Mouse (Mus musculus) adrenal gland, postnatal 14 days (tissue): ENCODE data around the gene Olfr1309. TPM values are rescaled to one million over a fixed set of nuclear protein-coding genes. Genes with fewer than 3 reads are reported as not detected.
"Not testable (repeated sequence)": the region's sequence is repeated elsewhere in the genome, so short reads cannot be mapped to it uniquely, and the experiment has no call there.

Source experiments
- DNase-seq: peaks from one replicate; pipeline ENCODE4 v3.0.0; 2021; ENCODE audit warnings: mixed read lengths
- long read RNA-seq, 2 experiments: library from polyadenylated mRNA; stranded (forward); transcript quantifications; one replicate each; pipeline ENCODE4 v2.0.0; 2021
- total RNA-seq: library from RNA; stranded (reverse); gene quantifications from 2 replicates; pipeline ENCODE4 v1.2.3, GENCODE M21; 2021

The Olfr1309 gene
- total RNA-seq = not detected in 2 replicates
- long read RNA-seq, experiment 1 = 0 reads
- long read RNA-seq, experiment 2 = 0 reads

DNA sequence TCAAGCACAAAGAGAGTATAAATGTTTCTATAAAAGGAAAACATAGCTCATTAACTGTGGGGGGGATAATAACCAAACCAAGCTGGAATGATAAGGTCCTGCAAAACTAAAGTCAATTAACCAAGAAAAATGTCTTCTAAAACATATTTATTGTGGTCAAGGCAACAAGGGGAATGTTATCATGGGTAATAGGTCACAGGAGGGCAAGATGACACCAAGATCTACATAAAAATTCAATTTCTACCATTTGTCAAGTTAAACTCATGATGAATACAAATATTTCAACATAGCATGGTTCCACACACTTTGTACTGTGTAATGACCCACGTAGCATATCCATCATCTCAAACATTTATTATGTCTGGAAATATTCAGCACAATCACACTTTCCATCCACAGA is at the start of gene Olfr1309:
TSS of gene Olfr1309 (minus strand) at position 101 of the 400 bp plus-strand sequence.
- DNase-seq = no peak

DNA sequence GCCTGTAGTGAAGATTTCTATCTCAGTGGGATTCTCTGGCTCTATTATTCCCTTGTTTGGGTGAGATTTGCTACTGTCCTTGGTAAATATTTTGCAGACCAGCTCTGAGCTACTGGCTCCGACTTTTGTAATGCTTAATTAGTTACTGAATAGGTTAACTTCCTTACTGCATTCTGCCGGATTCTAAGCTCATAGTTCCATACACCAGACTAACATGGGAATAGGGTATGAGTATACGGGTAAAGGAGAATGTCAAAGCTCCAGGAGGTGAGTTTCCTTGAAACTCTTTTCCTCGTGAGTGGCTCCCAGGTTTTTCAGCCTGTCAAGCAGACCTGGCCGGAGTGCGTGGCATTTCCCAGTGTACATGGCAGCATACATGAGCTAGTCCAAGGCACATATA is 36.9 kb upstream of the Olfr1309 start:
- not testable (repeated sequence) for DNase-seq

DNA sequence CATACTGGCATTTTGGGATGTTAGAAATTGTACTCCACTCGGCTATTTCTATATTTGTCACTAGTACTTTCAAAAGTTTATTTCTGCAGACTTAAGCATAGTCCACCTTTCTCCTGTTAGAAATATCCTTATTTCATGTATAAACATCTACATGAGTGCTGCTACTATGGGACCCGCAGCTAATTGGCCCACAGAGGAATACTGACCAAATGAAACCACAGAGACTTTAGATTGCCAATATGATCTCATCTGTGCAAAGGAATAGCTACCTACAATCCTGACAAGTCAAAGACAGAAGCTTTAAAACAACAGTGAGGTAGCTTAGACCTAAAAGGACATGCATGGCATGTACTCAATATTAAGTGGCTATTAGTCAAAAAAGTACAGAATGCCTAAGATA is 34.2 kb upstream of the Olfr1309 start, which contains the start of gene Olfr1311:
TSS of gene Olfr1311 (minus strand) at position 101 of the 400 bp plus-strand sequence.
- DNase-seq = no peak

DNA sequence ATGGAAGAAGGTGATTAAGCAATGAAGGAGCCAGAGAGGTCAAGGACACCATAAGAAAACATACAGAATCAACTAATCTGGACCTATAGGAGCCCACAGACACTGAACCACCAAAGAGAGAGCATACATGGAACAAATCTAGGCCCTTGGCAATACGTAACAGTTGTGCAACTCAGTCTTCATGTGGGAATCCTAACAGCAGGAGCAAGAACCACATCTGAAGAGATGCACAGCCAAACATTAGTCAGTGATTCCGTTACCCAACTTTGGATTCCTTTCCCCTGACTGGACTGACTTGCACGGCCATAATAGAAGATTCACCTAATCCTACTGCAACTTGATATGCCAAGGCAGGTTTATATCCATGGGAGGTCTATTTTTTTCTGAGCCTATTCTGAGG is 24.8 kb upstream of the Olfr1309 start:
- DNase-seq = no peak

DNA sequence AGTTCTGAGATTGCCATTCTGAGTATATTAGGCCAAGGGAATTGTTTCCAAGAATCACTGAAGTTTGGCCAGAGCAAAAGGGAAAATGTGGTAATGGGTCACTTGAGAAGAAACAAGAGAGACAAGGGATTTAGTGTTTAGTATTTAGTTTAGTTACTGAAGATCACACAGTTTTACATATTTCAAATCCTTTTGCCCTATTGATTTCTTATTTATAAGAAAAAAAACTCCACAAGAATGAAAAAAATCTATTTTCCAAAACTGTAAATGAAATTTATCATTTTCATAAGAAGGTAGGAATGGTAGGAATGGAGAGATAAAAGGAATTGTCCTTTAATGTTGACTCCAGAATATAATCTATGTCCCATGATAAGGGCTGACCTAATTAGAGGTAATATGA is 22.5 kb upstream of the Olfr1309 start, which contains the start of gene Olfr1310:
TSS of gene Olfr1310 (minus strand) at position 101 of the 400 bp plus-strand sequence.
- no peak for DNase-seq

DNA sequence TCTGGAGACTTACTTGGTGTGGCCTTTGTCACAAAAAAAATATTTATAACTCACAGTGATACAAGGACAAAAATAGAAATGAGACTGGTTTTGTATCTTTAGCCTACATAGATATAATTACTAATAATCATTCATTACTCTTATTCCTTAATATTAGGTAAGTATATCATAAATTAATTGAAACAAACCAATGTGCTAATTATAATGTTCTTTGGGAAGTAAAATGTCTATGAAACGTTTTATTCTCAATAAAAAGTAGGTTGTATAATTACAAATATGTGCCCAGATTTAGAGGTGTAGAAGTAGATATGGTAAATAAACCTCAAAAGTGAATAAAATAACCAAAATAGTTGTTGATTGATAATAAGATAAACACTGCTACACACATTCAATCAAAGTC is 25.2 kb downstream of the Olfr1309 start, which contains the start of gene Olfr1308:
TSS of gene Olfr1308 (minus strand) at position 101 of the 400 bp plus-strand sequence.
- no peak for DNase-seq

DNA sequence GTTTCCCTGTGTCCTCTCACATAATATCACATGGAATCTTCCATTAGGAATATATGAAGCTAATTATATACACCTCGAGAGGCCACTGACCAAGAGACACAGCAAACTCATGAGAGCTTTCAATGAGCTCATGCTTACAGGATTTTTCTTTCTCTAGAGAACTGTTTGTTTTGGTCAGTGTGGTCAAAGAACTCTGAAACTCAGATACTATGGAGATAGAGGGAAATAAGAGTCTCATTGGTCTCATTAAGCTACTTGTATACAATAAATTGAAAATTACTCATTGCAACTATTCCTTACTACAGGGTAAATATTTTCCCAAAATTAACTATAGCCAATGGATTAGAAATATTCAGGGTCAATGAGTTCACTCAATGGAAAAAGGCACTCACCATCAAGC is 40.7 kb downstream of the Olfr1309 start, which contains the start of gene Olfr1307:
TSS of gene Olfr1307 (minus strand) at position 101 of the 400 bp plus-strand sequence.
- DNase-seq = no peak

Other genes starting within 250 kb of the Olfr1309 start
- gene Olfr1301, start 239.3 kb downstream of the Olfr1309 start, total RNA-seq = not detected in 2 replicates
- gene Olfr1302, start 212.9 kb downstream of the Olfr1309 start, total RNA-seq = not detected in 2 replicates
- gene Olfr1303, start 169.9 kb downstream of the Olfr1309 start, total RNA-seq = not detected in 2 replicates
- not detected in 2 replicates for gene Olfr1305, start 113.1 kb downstream of the Olfr1309 start, total RNA-seq
- gene Olfr1306, start 74.0 kb downstream of the Olfr1309 start, total RNA-seq = not detected in 2 replicates
- gene Olfr1307, start 40.8 kb downstream of the Olfr1309 start, total RNA-seq = 0.04 TPM in 1 of 2 replicates, not detected in the other
- gene Olfr1308, start 25.3 kb downstream of the Olfr1309 start, total RNA-seq = not detected in 2 replicates
- gene Olfr1310, start 22.4 kb upstream of the Olfr1309 start, total RNA-seq = not detected in 2 replicates
- not detected in 2 replicates for gene Olfr1311, start 34.1 kb upstream of the Olfr1309 start, total RNA-seq
- gene Olfr1312, start 60.0 kb upstream of the Olfr1309 start, total RNA-seq = not detected in 2 replicates
- gene Olfr1313, start 87.6 kb upstream of the Olfr1309 start, total RNA-seq = not detected in 2 replicates
- not detected in 2 replicates for gene Olfr1314, start 106.5 kb upstream of the Olfr1309 start, total RNA-seq
- gene Olfr1315-ps1, start 125.2 kb upstream of the Olfr1309 start, total RNA-seq = not detected in 2 replicates
- gene Olfr1316, start 144.7 kb upstream of the Olfr1309 start, total RNA-seq = not detected in 2 replicates
- gene Olfr1317, start 150.0 kb upstream of the Olfr1309 start, total RNA-seq = not detected in 2 replicates
- gene Olfr1318, start 163.9 kb upstream of the Olfr1309 start, total RNA-seq = not detected in 2 replicates
- gene Lpcat4, start 249.2 kb upstream of the Olfr1309 start, total RNA-seq = 6.6 and 6.9 TPM in 2 replicates